Mouse (Mus musculus): Measurements from ENCODE around the gene Sh3glb1. TPM values are rescaled to one million over a fixed set of nuclear protein-coding genes. Genes with fewer than 3 reads are reported as not detected.

The Sh3glb1 gene
- polyA plus RNA-seq, 1 experiment from 2014 or later: 88.0 TPM

DNA sequence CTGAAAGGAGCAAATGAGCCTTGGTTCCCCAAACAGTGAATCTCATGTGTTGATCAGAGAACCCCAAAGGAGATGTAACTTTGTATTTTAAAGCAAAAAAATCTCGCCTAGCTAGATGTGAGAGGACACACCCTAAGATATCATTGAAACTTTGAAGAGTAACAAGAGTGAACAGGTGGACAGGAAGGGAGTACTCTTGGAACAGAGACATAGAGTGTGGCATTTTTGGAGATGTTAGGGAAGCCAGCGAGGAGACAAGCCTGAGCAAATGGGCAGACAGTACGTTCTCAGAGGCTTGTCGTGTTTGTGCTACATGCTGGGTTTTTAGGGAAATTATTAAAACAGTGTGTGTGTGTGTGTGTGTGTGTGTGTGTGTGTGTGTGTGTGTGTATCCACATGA, 82.0 kb downstream of the Sh3glb1 start:
- ATAC-seq (ENCODE audit: low read depth): no peak
- WGBS (ENCODE audit: insufficient replicate concordance): 76% methylated on average over 4 of the region's 4 CpGs
- H3K9me3 ChIP-seq (replicated peaks): no peaks in the 10 kb centered on the region

DNA sequence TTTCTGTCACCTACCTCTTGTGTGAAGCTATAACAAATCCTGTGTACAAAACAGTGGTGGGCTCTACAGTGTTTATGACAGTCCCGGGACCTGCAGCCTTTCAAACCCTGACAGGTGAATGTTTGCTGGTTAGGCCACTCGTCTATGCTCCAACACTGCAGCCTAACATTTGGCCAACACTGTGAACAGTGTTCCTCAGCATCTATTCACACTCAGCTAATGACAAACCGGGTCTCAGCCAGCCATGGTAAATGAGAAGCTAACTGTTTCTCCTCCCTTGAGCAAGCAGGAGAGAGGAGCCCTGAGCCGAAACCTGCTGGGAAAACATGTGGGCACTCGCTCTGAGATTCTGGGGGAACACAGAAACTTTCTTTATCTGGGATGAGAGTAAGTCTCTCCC, 84.9 kb downstream of the Sh3glb1 start:
- Histone ChIP-seq H3K4me3 (replicated peaks) (no peak overlapping the region), H3K27ac (no peak overlapping the region), H3K9me3 (replicated peaks) (no peaks in the 10 kb centered on the region), H3K4me1 (replicated peaks) (peaks cover 2% of the 10 kb centered on the region; the same call in 1 of the 2 replicates), H3K27me3 (no peaks in the 10 kb centered on the region; the same call in 1 of the 2 replicates), H3K4me2 (no peak overlapping the region), H3K9ac (no peak overlapping the region), H3K36me3 (no peaks in the 10 kb centered on the region)
- DNase-seq: no peak
- WGBS (ENCODE audit: insufficient replicate concordance): 81% methylated on average over 5 of the region's 5 CpGs
- no peak for ATAC-seq (ENCODE audit: low read depth)

More for the DNA sequence above, 82.0 kb downstream of the Sh3glb1 start:
- H3K4me3 ChIP-seq (replicated peaks): no peak overlapping the region
- no peaks in the 10 kb centered on the region for H3K36me3 ChIP-seq
- DNase-seq: no peak
- no peak overlapping the region for H3K27ac ChIP-seq
- peaks cover 6% of the 10 kb centered on the region for H3K4me1 ChIP-seq (replicated peaks)
- no peak overlapping the region for H3K4me2 ChIP-seq
- H3K27me3 ChIP-seq: no peaks in the 10 kb centered on the region; the same call in 1 of the 2 replicates
- H3K9ac ChIP-seq: no peak overlapping the region

Other genes with a start within 250 kb of the Sh3glb1 start
- gene Hs2st1, start 150.2 kb downstream of the Sh3glb1 start, polyA plus RNA-seq (2015; fragmentation: Nextera tagmentation; extraction: Ambion mirVana): 2.2 and 3.1 TPM in 2 replicates
- gene Selenof, start 150.0 kb downstream of the Sh3glb1 start, polyA plus RNA-seq (2015; fragmentation: Nextera tagmentation; extraction: Ambion mirVana): 316 and 342 TPM in 2 replicates
- gene Clca3a1, start 40.6 kb upstream of the Sh3glb1 start, polyA plus RNA-seq (2015; fragmentation: Nextera tagmentation; extraction: Ambion mirVana): 2.6 and 3.4 TPM in 2 replicates
- 0.03 TPM in 1 of 2 replicates, not detected in the other for gene Clca3a2, start 99.2 kb upstream of the Sh3glb1 start, polyA plus RNA-seq (2015; fragmentation: Nextera tagmentation; extraction: Ambion mirVana)
- not detected in 2 replicates for gene Clca3b, start 129.0 kb upstream of the Sh3glb1 start, polyA plus RNA-seq (2015; fragmentation: Nextera tagmentation; extraction: Ambion mirVana)
- gene Clca4b, start 212.2 kb upstream of the Sh3glb1 start, polyA plus RNA-seq (2015; fragmentation: Nextera tagmentation; extraction: Ambion mirVana): not detected in 2 replicates